Mouse (Mus musculus) adipocyte (in vitro differentiated cells): ENCODE measurements at regions not wholly inside any gene's neighbourhood (a gene's known extent, or its start where the extent isn't known, plus 50 kb on each side); places are given as distances from the start of the nearest gene placed in this dataset.

Experiments
- DNase-seq: peaks from one replicate; pipeline ENCODE4 v3.0.0-alpha.2; 2016; ENCODE audit warnings: low spot score

- DNase-seq = no peak
Observed at GRCm38 (mm10) chr14:80247575-80247974, 263.7 kb downstream of the Olfm4 start.

GRCm38 (mm10) chr14:80249882-80250281 is 266.0 kb downstream of the Olfm4 start:
- no peak for DNase-seq

- no peak for DNase-seq
Observed at GRCm38 (mm10) chr14:80257086-80257485, 273.2 kb downstream of the Olfm4 start.

- no peak for DNase-seq
Observed at GRCm38 (mm10) chr14:80263173-80263572, 279.3 kb downstream of the Olfm4 start.

GRCm38 (mm10) chr14:80265081-80265480 is 281.2 kb downstream of the Olfm4 start:
- DNase-seq = no peak

DNA sequence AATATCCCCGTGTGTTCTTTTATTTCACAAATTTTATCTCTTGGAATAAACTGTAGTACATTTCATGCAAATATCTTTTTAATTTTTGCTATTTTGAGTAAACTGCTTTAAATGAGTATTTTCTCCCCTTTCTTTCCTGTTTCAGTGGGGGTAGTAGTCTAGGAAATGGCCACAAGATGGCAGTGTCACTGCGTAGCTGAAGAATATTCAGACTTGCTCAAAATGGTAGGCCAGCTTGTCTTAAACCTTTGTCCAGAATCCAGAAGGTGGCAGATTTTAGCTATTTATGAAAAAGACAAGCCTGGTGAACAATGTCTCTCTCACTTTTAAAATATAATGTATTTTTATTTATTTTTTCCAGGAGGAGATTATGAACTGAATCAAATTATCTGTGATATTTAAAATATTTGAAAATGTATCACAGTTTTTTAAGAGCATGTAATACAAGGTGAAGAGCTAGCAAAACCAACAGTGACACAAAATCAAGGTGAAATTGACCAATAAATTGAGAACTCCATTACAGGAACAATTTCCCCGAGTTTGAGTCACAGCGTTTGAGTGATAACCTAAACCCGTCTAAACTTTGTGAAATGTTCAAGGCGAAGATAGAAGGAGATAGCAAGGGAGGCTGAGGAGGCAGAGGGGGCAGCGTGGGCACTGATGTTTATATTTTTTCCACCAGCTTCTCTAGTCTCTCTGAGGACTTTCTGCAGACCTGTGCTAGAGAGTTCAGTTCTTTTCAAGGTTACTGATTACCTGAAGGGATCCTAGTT is 285.5 kb downstream of the Olfm4 start:
- peak; percentile 68 for DNase-seq

- no peak for DNase-seq
Observed at GRCm38 (mm10) chr14:80270063-80270462, 286.2 kb downstream of the Olfm4 start.

GRCm38 (mm10) chr14:80280188-80280587 is 296.3 kb downstream of the Olfm4 start:
- no peak for DNase-seq

DNA sequence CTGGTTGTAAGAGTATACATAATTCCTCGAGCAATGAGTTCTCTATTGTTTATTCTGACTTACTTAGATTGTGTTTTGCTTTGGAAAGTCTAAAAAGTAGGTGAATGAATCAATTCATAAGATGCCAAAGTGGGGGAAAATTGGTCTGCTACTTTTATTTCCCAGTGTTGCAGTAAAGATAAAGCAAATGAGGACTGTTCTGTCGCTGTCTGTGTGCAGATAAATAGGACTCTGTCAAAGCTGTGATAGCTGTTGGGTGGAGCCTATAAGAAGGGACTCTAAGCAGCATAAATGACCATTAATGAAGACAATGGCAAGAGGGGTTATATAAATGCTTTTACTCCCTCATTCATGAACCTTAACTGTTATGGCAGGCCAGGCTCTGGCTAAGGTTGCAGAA is 299.8 kb downstream of the Olfm4 start:
- DNase-seq = no peak

- DNase-seq = no peak
Observed at GRCm38 (mm10) chr14:80291360-80291759, 307.5 kb downstream of the Olfm4 start.

- no peak for DNase-seq
Observed at GRCm38 (mm10) chr14:80293378-80293777, 309.5 kb downstream of the Olfm4 start.

DNA sequence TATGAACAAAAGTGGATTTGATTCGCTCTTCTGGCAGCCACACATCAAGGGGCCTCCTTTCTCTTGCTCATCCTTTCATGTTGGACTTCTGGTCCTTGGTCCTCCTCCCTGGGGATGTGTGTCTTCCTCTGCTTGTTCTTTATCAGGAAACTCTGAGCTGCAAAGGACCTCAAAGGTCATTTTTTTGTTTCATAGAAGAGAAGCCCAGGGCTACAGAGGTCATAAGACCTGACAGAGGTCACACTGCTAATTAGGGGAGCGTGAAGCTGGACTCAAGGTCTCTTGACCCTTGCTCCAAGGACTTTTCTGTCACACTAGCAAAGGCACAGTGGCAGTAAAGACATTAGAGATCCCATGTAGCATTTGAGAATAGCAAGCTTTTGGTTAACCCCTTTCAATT is 345.8 kb downstream of the Olfm4 start:
- no peak for DNase-seq

DNA sequence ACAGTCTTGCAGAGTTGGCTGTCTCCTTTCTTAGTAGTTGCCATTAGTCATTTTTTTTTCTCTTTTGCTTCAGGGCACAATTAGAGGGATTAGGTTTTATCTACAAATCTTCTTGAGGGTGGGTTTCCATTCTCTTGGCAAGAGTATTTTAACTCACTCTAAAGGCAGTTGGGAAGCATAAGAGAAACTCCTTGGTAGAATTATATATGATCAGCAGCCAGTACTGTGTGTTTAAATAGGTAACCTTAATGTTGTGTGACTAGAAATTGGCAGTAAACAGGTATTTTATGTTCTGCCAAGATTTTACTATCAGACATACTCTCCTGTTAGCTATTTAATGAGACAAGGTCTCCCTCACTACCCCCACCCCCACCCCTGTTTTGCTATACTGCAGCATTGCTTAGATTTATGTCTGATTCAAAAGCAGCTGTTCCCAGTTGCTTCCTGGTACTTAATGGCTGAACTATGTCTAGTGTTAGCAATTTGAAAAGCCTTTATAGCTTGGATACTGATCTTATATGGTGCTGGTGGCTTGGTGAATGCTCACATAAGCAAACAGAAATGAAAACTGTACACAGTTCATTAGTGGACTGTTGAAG is 378.2 kb downstream of the Olfm4 start:
- no peak for DNase-seq

GRCm38 (mm10) chr14:80369448-80370153 is 385.7 kb downstream of the Olfm4 start:
- DNase-seq = no peak

DNA sequence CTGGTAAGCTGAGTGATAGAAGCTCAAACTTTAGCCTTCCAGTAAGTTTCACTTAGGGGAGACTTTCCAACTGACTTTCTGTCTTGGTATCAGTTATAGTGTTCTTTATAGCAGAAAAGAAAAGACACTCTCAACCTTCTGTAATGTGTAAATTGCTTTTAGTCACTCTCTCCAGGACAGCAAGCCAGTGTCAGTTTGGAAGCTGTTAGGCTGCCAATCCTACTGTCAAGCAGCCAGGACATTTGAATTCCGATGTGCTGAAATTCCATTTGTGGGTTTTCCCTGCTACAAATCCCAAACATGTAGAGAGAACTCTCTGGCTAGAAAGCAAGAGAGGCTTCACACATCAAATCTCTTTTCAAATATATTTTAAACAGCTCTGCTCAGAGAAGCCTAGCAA is 390.4 kb downstream of the Olfm4 start:
- no peak for DNase-seq

DNA sequence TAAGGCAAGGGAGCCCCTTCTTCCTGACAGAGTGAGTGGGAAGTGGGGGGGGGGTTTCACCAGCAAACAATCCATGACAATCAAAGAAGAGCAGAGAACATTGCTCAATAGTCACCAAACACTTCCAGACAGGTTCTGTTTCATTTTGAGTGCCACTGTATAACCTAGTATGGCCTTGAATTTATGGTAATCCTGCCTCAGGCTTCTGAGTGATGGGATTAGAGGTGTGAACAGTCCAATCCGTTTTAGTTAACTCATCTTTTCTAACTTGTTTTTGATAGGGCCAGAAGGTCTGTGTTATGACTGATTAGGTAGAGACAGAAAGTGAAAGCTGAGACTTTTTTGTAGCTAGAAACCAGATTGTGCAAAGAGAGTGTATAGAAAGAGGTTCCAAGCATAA is 393.2 kb downstream of the Olfm4 start:
- no peak for DNase-seq

DNA sequence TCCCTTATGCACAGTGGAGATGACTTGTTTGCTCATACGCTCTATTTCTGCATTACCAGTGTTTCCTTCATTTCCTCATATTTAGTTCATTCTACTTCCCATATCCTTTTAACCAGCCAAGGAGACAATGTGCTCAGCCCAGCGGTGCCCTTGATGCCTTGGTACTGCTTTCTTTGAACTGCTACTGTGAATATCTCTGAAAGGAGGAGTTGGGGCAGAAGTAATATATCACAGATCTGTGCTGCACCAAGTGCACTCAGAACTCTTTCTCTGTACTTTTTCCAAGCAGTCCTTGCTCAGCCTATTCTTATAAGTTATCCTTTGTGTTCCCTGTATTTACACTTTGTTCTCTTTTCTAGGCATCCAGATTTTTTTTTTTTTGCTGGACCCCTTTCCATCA is 407.5 kb downstream of the Olfm4 start:
- DNase-seq = no peak

DNA sequence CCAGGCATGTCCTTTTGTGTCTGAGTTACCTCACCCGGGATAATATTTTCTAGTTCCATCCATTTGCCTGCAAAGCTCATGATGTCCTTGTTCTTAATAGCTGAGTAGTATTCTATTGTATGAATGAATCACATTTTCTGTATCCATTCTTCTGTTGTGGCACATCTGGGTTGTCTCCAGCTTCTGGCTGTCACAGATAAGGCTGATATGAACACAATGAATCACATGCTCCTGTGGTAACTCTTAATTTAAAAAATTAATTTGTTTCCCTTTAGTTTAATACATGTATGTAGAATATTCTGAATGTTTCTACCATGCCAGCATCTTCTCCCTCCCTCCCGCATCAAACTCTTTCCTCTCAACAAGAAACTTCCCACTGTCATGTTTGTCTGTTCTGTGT is 424.4 kb downstream of the Olfm4 start:
- no peak for DNase-seq

GRCm38 (mm10) chr14:80418810-80419325 is 435.0 kb downstream of the Olfm4 start:
- DNase-seq = no peak

GRCm38 (mm10) chr14:80443820-80444219 is 459.9 kb downstream of the Olfm4 start:
- no peak for DNase-seq

- no peak for DNase-seq
Observed at GRCm38 (mm10) chr14:80471470-80471869, 487.6 kb downstream of the Olfm4 start.

DNA sequence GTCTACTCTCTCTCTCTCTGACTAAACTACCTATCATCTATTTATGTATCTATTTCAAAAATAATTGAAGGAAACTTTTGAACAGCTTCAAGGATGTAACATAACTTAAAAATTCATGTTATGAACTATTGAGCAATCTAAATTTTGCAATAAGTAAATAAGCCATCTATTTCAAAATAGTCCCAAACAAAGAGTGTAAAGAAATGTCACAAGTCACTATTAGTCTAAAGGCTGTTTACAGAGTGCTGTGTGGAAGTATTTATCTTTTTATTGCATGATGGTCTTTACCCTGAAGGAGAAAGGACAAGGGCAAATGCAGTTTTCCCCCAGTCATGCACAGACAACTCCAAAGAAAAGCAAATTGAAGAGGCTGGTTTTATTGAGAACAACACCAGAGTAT is 496.0 kb downstream of the Olfm4 start:
- DNase-seq = no peak

DNA sequence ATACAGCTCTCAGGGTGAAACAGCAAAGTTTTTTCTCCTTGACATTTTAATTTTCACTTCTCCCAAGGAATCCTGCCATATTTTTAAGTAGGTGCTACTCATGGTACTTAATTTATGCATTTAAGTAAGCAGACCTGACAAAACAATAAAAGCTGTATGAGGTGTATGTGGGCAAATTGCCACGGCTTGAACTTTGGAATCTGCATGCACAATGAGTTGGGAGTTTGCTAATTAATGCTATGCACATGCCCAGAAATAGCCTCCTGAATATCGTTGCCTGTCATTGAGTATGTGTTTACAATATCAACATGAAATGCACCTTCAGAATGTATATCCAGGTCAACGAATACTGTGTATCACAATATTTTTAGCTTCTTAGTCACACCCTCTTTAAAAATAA is 498.9 kb downstream of the Olfm4 start:
- DNase-seq = no peak
